Mouse (Mus musculus): ENCODE measurements around the gene Cutal.

Cutal gene

GRCm38 (mm10) chr2:34914069-34914822, 40.0 kb downstream of the Cutal start:
- DNase-seq (ENCODE audit: inconsistent age in 2 of 2, low spot score in 1 of 2), result peak; percentile 62 to 80

- DNase-seq (ENCODE audit: inconsistent age in 2 of 2, low spot score in 1 of 2), result no peak
Measured at GRCm38 (mm10) chr2:34914823-34915082, 40.6 kb downstream of the Cutal start.

GRCm38 (mm10) chr2:34915103-34915502, 40.9 kb downstream of the Cutal start:
- no peak for DNase-seq (ENCODE audit: inconsistent age in 2 of 2, low spot score in 1 of 2)

GRCm38 (mm10) chr2:34920144-34920543, 45.9 kb downstream of the Cutal start:
- DNase-seq (ENCODE audit: inconsistent age in 2 of 2, low spot score in 1 of 2), result no peak

GRCm38 (mm10) chr2:34922729-34923128, 48.5 kb downstream of the Cutal start:
- no peak for DNase-seq (ENCODE audit: inconsistent age in 2 of 2, low spot score in 1 of 2)

GRCm38 (mm10) chr2:34927320-34927719, 53.1 kb downstream of the Cutal start:
- DNase-seq (ENCODE audit: inconsistent age in 2 of 2, low spot score in 1 of 2), result no peak

GRCm38 (mm10) chr2:34937460-34937859, 63.3 kb downstream of the Cutal start:
- no peak for DNase-seq (ENCODE audit: inconsistent age in 2 of 2, low spot score in 1 of 2)

GRCm38 (mm10) chr2:34938269-34939208, 64.3 kb downstream of the Cutal start:
- DNase-seq (ENCODE audit: inconsistent age in 2 of 2, low spot score in 1 of 2), result peak in 1 of 2 experiments; percentile 55

- DNase-seq (ENCODE audit: inconsistent age in 2 of 2, low spot score in 1 of 2), result no peak
Measured at GRCm38 (mm10) chr2:34940246-34940645, 66.0 kb downstream of the Cutal start.

GRCm38 (mm10) chr2:34941061-34941675, 67.0 kb downstream of the Cutal start:
- no peak for DNase-seq (ENCODE audit: inconsistent age in 2 of 2, low spot score in 1 of 2)

All from adrenal gland, adult (tissue).